Mouse (Mus musculus) cerebellum, adult 2 months (tissue): ENCODE data around the gene Gng3.

ENCODE experiments used
- CTCF ChIP-seq: fragments of 200-500 bp; IDR thresholded peaks from 2 replicates; pipeline ENCODE4 v1.5.1; 2011; ENCODE audit warnings: low read depth, mild to moderate bottlenecking, control low read depth, low read length, moderate library complexity, borderline replicate concordance; ENCODE audit not compliant: insufficient read depth
- POLR2A ChIP-seq: fragments of 200-500 bp; IDR thresholded peaks from 2 replicates; pipeline ENCODE4 v1.6.1; 2011; ENCODE audit warnings: low read length, control low read depth, borderline replicate concordance; ENCODE audit not compliant: insufficient read depth

GRCm38 (mm10) chr19:8815812-8816211 lies 23.2 kb downstream of the Gng3 start:
- TF ChIP-seq POLR2A, result no peak
- no peak for TF ChIP-seq CTCF
